Mouse (Mus musculus): ENCODE data around the gene Vmn2r32.
"Not testable (repeated sequence)": the region's sequence is repeated elsewhere in the genome, so short reads cannot be mapped to it uniquely, and the experiment has no call there.

The Vmn2r32 gene

GRCm38 (mm10) chr7:7479918-7480317, at the start of gene Vmn2r32:
Gene Vmn2r32 (minus strand): TSS chr7:7480018.
- DNase-seq (ENCODE audit: extremely low read depth, low read depth, low spot score): not testable (repeated sequence)
